Mouse (Mus musculus) left cerebral cortex, adult 11 months (tissue): Measurements from ENCODE around the gene Spint4.
A peak's percentile ranks its signal among the peaks of the same experiment; 100 is the strongest.
"Not testable (repeated sequence)": the region's sequence is repeated elsewhere in the genome, so short reads cannot be mapped to it uniquely, and the experiment has no call there.

Source experiments
- DNase-seq: peaks from one replicate; pipeline ENCODE4 v3.0.0; 2022; ENCODE audit warnings: low spot score

Spint4 gene

DNA sequence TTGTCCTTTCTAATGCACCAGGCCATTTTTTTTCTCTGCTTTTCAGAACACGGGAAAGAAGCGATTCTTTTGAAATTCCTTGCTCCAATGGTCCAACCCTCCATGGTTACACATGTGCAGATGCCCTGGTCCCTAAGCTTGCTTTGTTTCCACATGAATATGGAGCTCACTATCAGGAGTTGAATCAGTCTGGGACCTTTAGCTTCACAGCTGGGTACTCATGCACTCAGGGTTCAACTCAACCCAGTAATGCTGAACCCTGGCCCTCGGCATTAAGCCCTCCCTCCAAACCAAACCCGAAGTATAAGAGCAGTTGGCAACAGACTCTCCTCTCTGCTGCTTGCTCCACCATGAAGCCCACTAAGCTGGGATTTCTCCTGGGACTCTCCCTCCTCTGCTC, at the start of gene Spint4:
TSS of gene Spint4 (plus strand) at position 301 of the 400 bp plus-strand sequence.
- DNase-seq: no peak

DNA sequence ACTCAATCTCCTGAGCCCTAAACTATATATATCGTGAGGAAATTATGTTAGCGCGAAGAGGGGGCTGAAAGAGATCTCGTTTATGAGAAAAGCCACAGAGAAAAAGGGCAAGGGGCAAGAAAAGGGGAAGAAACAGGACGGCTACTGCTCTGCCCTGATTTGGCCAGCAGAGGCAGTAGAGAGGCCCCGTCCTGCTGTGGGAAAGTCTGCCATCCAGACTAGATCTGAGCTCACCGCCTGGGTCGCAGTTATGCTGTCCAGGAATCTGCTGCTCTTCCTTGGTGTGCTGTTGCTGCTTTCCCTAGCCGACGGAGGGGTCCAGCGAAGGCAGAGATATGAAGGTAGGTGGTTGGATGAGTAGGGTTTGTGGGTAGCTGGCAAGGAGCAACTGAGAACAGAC, 42.4 kb upstream of the Spint4 start, which contains the start of gene Wfdc10:
TSS of gene Wfdc10 (plus strand) at position 189 of the 400 bp plus-strand sequence.
- DNase-seq: no peak

GRCm38 (mm10) chr2:164656483-164656882, 41.8 kb upstream of the Spint4 start, which contains the start of gene Wfdc9:
Wfdc9 (minus strand) TSS chr2:164656583.
- DNase-seq: no peak

- DNase-seq: no peak
Observed at GRCm38 (mm10) chr2:164664851-164665250, 33.5 kb upstream of the Spint4 start.

GRCm38 (mm10) chr2:164670261-164670660, 28.0 kb upstream of the Spint4 start:
- DNase-seq: no peak

DNA sequence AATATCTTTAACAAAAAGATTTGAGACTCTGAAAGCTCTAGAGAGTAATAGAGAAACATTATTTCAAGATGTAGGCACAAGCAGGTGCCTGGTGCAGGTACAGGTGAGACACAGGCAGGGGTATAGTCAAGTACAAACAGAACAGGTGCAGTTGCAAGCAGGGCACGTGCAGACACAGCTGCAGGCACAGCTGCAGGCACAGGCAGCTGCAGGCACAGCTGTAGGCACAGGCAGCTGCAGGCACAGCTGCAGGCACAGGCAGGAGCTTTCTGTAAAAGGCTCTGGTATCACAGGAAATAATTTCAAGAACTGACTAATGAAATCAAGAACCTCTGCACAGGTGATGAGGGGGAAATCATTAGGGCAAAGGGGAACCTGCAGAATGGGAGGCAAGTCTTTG, 27.4 kb upstream of the Spint4 start:
- no peak for DNase-seq

DNA sequence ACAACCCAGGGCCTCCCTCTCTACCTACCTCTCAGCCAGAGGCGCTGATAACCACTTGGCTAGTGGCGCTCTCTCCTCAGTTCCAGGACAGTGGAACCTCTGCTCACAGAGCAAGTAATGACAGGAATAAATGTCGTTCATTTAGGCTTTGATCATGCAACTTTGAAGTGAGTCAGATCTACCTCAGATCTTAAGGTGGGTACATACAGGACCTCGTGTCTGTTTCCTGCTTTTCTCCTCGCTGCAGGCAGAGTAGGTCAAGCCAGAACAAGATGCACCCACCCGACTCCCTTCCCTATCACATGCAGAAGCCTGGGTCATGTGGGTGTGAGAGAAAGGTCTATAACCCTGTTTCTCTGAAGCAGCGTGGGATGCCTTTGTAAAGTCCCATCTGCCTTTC, 24.3 kb upstream of the Spint4 start, which contains the start of gene Wfdc11:
TSS of gene Wfdc11 (minus strand) at position 101 of the 400 bp plus-strand sequence.
- no peak for DNase-seq

DNA sequence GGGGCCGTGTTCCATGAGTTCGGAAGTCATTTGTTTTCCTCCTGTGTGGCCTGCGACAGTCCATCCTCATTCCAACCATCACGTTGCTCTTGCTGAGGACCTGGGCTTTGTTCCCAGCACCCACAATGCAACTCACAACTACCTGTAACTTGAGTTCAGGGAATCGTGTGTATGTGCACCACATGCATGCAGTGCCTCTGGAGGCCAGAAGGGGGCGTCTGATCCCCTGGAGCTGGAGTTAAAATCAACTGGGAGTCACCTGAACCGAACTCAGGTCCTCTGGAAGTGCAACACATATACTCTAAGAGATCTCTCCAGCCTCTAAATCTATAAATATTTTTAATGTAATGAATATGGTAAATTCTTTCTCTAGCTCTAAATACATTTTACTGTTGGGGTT, 22.2 kb upstream of the Spint4 start:
- no peak for DNase-seq

DNA sequence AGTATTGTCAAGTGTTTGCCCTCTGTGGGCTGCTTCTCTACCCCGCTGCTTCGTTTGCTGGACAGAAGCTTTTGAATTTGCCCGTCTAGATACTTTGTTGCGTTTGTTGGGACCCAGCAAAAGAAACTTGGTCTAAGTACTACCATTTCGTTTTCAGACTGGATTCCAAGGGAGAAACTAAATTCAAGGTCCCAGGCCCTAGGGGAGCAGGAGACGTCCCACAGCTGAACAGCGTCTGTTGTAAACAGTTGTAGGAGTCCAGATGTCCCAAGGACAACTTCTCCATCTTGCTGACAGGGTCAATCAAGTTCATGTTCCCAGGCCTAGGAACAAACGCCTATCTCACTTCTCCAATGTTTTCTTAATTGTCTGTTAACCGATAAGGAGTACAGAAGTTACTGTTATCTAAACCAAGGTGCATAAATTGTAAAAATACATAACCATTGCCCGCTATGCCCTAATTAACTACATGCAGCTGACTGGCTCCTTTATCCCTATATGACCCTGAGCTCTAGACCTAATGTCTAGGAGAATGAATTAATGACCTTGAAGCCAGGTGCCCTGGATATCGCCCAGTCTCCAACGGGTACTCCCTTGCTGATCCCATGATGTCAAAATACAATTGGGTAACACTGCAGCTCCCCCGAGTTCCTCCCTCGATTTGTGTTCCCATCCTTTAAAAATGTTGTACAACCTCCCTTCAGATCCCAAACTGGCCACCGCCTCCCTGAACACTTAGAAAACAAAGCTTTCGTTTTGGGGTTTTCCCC, 21.2 kb upstream of the Spint4 start:
- no peak for DNase-seq

DNA sequence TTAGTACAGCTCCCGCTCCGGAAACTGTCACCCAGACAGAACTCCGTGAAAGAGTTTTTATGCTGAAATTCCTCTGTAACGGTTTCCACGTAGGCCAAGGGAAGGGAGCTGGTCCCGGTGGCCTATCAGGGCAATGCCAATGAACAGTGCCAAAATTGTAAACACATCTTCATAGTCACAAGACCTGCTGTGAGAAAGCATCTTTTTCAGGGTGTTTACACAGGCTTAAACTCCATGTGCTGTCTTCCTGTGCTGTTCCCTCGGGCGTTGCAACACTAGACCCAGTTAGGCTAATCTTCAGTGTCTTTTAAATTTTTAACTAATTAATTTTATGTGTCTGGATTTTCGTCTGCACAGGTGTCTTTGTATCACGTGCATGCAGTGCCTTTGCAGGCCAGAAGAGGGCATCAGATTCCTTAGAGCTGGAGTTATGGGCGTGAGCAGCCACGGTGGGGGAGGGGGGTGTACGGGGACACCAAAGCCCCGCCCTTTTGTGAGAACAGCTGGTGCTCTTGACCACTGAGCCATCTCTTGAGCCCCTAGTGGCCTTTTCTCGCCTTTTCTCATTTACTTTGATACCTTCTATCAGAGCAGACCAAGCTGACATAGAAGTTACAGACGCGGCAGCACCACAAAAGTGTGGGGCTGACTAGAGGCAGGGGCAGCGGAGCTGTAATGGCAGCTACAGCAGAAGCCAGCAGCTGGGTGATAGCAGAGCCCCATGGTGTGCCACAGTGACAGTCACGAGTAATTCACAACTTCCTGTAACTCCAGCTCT, 19.3 kb upstream of the Spint4 start:
- DNase-seq: peak; percentile 22

DNA sequence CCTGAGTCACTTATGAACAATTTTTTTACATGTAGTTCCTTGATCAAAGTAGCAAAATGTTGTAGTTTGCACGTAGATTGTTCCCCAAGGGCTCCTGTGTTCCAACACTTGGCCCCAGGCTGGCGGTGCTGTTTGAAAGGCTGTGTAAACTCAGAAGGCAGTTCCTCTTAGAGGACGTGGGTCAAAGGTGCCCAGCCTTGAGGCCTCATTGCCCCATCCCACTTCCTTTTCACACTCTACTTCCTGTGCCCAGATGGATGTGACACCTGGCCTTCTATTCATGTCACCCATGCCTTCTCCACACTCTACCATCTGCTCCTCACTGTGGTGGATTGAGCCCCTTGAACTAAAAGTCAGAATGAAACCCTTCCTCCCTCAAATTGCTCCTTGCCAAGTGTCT, 18.4 kb upstream of the Spint4 start:
- DNase-seq: no peak

- no peak for DNase-seq
Observed at GRCm38 (mm10) chr2:164684807-164685206, 13.5 kb upstream of the Spint4 start, which contains the start of gene Wfdc13. Wfdc13 (plus strand) TSS chr2:164685107.

DNA sequence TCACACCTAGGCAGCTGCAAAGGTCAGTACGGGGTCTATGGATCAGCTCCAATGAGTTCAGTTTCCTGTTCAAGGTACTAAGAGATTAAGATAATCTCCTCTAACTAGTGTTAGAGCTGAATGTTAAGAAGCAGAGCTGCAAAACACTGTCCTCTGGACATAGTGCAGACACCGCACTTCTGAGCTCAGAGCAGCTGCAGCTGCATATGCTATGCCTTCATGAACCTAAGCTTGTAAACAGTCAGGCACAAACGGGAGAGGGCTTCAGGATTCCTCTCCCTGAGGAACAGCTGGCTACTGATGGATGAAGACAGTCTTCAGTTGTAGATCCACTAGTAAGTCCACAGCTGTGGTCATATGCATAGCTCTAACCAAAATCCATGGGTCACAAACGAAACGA, 2.7 kb downstream of the Spint4 start:
- DNase-seq: no peak

- no peak for DNase-seq
Observed at GRCm38 (mm10) chr2:164701761-164702160, 3.5 kb downstream of the Spint4 start.

DNA sequence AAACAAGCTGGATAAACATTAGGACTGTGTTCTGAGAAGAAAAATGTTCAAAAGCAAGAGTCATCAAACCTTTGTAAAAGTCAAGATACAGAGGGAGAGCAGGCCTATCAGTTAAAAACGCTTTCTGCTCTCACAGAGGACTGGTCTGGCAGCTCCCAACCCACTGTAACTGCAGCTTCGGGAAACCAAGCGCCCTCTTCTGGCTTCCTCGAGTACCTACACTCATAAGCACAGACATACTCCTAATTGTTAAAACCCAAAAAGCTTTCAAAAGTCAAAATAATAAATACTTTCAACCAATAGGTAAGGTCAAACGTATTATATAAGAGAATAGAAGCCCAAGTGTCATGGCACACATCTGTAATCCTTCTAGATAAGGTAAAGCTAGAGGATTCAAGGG, 5.9 kb downstream of the Spint4 start:
- no peak for DNase-seq

- DNase-seq: no peak
Observed at GRCm38 (mm10) chr2:164705328-164705727, 7.0 kb downstream of the Spint4 start.

GRCm38 (mm10) chr2:164705991-164706390, 7.7 kb downstream of the Spint4 start:
- no peak for DNase-seq

DNA sequence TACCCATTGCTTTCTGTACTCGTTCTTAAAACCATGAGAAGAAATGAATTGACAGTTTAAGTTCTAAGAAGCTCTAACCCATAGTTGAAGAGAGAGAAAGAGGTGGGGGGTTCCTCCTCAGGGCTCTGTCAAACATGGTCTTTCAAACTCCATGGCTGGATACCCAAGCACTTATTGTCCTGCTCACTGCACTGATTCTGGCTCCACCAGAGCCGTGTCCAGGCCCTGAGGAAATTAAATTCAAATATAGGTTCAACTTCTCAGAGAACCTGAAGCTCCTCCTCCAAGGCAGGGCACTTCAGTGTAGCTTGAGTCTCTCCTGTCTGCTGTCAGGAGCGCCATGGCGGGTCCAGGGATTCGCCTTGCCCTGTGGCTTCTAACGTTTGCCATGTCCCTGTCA, 16.7 kb downstream of the Spint4 start, which contains the start of gene Spint5:
TSS of gene Spint5 (plus strand) at position 301 of the 400 bp plus-strand sequence.
- no peak for DNase-seq

DNA sequence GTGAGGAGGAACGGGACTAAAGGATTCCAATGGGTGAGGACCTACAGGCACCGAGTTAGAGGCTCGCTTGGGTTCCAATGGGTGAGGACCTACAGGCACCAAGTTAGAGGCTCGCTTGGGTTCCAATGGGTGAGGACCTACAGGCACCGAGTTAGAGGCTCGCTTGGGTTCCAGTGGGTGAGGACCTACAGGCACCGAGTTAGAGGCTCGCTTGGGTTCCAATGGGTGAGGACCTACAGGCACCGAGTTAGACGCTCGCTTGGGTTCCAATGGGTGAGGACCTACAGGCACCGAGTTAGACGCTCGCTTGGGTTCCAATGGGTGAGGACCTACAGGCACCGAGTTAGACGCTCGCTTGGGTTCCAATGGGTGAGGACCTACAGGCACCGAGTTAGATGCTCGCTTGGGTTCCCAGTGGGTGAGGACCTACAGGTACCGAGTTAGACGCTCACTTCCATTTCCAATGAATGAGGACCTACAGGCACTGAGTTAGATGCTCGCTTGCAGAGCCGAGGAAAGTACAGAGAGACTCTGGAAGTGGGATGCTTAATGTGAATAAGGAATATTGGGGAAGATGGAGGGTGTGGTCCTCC, 18.0 kb downstream of the Spint4 start:
- DNase-seq: not testable (repeated sequence)

- no peak for DNase-seq
Observed at GRCm38 (mm10) chr2:164723276-164723675, 25.0 kb downstream of the Spint4 start.

GRCm38 (mm10) chr2:164725895-164726619, 27.8 kb downstream of the Spint4 start:
- DNase-seq: peak; percentile 42

DNA sequence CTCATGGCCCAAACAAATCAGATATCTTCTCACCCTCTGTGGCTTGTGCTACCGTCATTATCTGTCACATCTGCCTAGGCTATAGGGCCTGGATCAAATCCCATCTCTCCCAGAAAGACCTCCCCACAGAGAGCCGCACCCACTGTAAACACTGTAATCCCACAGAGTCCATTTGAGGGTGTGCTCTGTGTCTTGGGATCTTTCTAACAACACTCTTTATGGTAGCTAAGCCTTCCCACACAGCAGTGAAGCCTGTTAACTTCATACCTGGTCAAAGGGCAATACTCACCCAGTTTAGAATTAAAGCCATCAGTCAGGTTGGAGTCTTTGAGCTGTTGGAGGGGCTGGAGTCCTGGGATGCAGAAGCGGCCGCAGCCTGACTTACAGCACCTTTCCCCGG, 33.4 kb downstream of the Spint4 start:
- no peak for DNase-seq
